Mouse (Mus musculus) lung, adult 18-20 months (tissue): ENCODE measurements around the gene Mup21.
"Not testable (repeated sequence)": the region's sequence is repeated elsewhere in the genome, so short reads cannot be mapped to it uniquely, and the experiment has no call there.

Experiments used
- DNase-seq, 2 experiments: peaks; one replicate each; pipeline ENCODE4 v3.0.0; 2022; ENCODE audit warnings: mixed read lengths in 2 of 2

Gene Mup21

GRCm38 (mm10) chr4:62150811-62151210 lies at the start of gene Mup21:
TSS of gene Mup21 (minus strand) at chr4:62150863.
- DNase-seq, result no peak

- DNase-seq, result no peak
Measured at GRCm38 (mm10) chr4:62199923-62200529, 49.4 kb upstream of the Mup21 start.

GRCm38 (mm10) chr4:62188778-62189177 lies 38.1 kb upstream of the Mup21 start:
- DNase-seq, result no peak

GRCm38 (mm10) chr4:62177282-62177681 lies 26.6 kb upstream of the Mup21 start:
- DNase-seq, result peak; percentile 1 to 5

- DNase-seq, result no peak
Measured at GRCm38 (mm10) chr4:62174471-62174870, 23.8 kb upstream of the Mup21 start.

- not testable (repeated sequence) for DNase-seq
Measured at GRCm38 (mm10) chr4:62167636-62168035, 17.0 kb upstream of the Mup21 start.

GRCm38 (mm10) chr4:62158401-62158800 lies 7.7 kb upstream of the Mup21 start:
- DNase-seq, result no peak

- DNase-seq, result peak; percentile 27 to 29
Measured at GRCm38 (mm10) chr4:62133706-62134105, 17.0 kb downstream of the Mup21 start.

- not testable (repeated sequence) for DNase-seq
Measured at GRCm38 (mm10) chr4:62103366-62103765, 47.3 kb downstream of the Mup21 start.
